Mouse (Mus musculus): Measurements from ENCODE around the gene Prss50.

GRCm38 (mm10) chr9:110907201-110907837, 49.6 kb downstream of the Prss50 start:
- TF ChIP-seq POU5F1 (IDR thresholded peaks at IDR 0.05; ENCODE audit: borderline replicate concordance, low read length), result no peak
- TF ChIP-seq CTCF (conservative IDR thresholded peaks at IDR 0.05; ENCODE audit: low read length), result no peak

All from E14TG2a.4 (cell line).